Mouse (Mus musculus) layer of hippocampus, adult 2 months (tissue): ENCODE measurements around the gene Eln. TPM values are rescaled to one million over a fixed set of nuclear protein-coding genes. Genes with fewer than 3 reads are reported as not detected.
A peak's percentile ranks its signal among the peaks of the same experiment; 100 is the strongest.

ENCODE experiments used
- DNase-seq, 2 experiments: peaks; one replicate each; pipeline ENCODE4 v3.0.0; 2022; ENCODE audit warnings: low spot score in 2 of 2
- H3K27ac ChIP-seq: fragments of 200-600 bp; 2 replicates; pipeline ENCODE4 v1.8.1; 2022
- H3K4me3 ChIP-seq: fragments of 200-600 bp; 2 replicates; pipeline ENCODE4 v1.8.1; 2022; ENCODE audit warnings: mild to moderate bottlenecking
- CTCF ChIP-seq: fragments of 200-600 bp; conservative IDR thresholded peaks from 2 replicates; pipeline ENCODE4 v1.8.1; 2022; ENCODE audit warnings: antibody characterized with exemption, mild to moderate bottlenecking, moderate library complexity
- long read RNA-seq, 2 experiments: library from polyadenylated mRNA; stranded (forward); transcript quantifications; one replicate each; pipeline ENCODE4 v2.0.0; 2021; ENCODE audit warnings: borderline mapping rate in 2 of 2
- total RNA-seq, 2 experiments: library from RNA; stranded (reverse); gene quantifications; 2 replicates each; pipeline ENCODE4 v1.2.3; 2021

Eln gene
- total RNA-seq, result 10 to 100 TPM in 1 of 2 experiments, 1 to 10 TPM in 1; 9.0 to 12.0 TPM
- long read RNA-seq, experiment 1, partial matches to known transcripts, result 1 of 3 reads
- long read RNA-seq, experiment 1, other reads (novel, unspliced or antisense), result 0 of 3 reads
- long read RNA-seq, experiment 2, partial matches to known transcripts, result 1 of 5 reads
- long read RNA-seq, experiment 2, other reads (novel, unspliced or antisense), result 2 of 5 reads

DNA sequence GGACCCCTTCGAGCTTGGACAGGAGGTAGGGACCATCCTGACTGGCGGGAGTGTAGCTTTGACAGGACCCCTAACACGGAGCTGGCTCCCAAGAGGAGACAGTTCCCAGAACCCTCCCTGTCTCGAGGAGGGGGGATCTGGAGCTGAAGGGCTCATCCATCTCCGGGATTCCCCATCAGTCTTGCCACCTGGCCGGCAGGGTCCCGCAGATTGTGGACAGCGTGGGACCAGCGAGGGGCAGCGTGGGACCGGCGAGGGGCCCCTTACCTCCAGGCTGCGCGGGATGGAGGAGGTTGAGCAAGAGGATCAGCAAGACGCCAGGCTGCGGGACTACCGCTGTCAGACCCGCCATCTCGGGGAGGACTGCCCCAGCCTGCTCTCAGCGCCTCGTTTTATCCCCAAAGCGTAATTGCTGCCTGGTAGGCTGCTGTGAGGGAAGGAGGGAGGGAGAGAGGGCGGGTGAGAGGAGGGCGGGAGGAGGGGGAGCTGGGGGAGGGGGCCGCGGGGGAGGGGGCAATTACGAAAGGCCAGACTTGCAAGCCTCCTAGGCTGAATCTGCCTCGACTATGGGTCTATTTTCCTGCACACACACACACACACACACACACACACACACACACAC lies at the start of gene Eln:
Gene Eln (minus strand): TSS at position 434 of the 622 bp plus-strand sequence.
- peak within 1 kb of the TSS; percentile 85 for H3K27ac ChIP-seq
- peak in 1 of 2 experiments; percentile 22 for DNase-seq
- H3K4me3 ChIP-seq, result peak within 1 kb of the TSS; percentile 61
- no peak for TF ChIP-seq CTCF

DNA sequence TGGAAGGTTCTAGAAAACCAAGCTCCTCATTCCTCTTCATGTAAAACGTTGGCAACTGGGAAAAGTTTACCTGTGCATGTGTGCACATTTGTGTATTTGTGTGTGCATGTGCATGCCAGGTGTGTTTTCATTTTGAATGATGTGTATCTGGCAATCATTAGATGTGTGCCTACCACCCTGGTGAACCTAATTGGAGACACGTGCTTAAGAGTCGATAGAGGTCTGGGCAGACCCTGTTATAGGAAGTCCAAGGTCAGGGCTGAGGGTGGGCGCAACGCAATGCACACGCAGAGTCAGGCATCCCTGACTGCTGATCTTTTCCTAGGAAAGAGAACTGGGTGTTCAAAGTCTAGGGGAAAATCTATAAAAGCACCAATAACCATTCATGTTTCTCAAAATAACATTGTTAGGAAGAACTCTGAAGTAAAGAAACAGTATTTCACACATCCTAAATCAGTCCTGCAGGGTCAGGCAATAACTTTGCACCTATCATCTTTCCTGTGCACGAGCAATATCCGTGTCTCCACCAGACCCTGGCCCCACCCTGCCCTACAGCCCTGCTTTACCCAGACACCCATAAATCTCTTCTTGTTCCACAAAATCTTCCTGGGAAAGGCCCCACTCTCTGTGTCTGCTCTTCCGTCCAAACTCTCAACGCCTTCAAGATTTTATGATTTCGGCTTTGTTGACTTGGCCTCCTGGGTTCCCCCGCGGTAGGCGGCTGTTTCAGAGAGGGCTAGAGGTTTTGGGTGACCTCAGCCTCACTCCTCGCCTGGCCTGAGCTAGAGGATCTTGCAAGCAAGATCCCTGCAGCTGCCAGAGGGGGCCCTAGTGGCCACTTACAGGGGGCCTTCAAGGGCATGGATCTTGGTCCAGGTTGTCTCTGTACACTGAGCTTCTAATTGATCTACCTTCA lies 43.2 kb upstream of the Eln start:
- no peak for TF ChIP-seq CTCF

GRCm38 (mm10) chr5:134788237-134788636 lies 41.1 kb upstream of the Eln start:
- Histone ChIP-seq H3K27ac (no peak overlapping the region), H3K4me3 (no peak overlapping the region)
- DNase-seq, result no peak
- no peak for TF ChIP-seq CTCF

More for the DNA sequence above, 43.2 kb upstream of the Eln start:
- DNase-seq, result no peak
- Histone ChIP-seq H3K4me3 (no peak overlapping the region), H3K27ac (no peak overlapping the region)

DNA sequence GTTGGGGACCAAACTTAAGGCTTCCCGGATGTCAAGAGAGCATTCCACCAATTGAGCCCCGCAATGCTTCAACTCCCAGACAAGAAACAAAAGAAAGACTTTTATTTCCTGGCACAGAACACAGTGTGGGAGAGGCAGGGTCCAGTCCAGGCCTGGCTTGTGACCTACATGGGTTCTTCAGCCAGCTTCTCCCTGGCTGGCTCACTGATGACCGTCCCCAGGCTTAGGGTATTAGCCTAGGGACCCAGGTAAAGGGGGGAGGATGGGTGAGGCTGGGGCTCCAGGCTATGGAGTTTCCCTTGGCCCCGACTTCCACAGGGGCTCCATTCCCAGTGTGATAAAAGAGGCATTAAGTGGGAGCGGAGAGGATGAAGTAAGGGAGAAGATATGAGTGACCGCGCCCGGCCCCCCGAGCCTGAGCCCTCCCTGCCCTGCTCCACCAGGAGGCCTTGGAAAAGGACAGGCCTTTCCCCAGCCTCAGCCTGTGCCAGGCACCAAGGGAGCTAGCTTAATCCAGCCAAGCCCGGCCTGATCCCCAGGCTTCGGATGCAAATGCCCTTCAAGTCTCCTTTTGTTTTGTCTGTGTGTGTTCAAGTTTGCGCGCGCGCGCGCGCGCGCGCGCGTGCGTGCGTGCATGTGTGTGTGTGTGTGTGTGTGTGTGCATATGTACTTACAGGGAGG lies 38.7 kb upstream of the Eln start:
- no peak overlapping the region for H3K27ac ChIP-seq
- no peak for TF ChIP-seq CTCF
- no peak for DNase-seq
- H3K4me3 ChIP-seq, result no peak overlapping the region

GRCm38 (mm10) chr5:134783794-134784193 lies 36.7 kb upstream of the Eln start:
- H3K4me3 ChIP-seq, result no peak overlapping the region
- H3K27ac ChIP-seq, result no peak overlapping the region
- TF ChIP-seq CTCF, result no peak
- DNase-seq, result no peak

DNA sequence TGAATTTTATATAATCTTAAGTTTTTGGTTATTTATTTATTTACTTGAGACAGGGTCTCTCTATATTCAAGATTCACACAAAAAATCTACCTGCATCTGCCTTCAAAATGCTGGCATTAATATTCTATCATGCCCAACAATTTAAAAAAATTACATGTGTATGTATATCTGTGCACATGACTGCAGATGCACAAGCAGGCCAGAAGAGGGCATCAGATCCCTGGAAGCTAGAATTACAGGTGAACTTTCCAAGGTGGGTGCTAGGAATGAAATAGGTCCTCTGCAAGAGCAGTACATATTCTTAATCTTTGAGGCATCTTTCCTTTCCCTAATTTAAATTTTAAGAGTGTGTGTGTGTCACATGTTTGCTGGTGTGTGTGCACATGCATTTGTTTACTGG lies 33.8 kb upstream of the Eln start:
- H3K4me3 ChIP-seq, result no peak overlapping the region
- TF ChIP-seq CTCF, result peak; percentile 59
- DNase-seq, result no peak
- H3K27ac ChIP-seq, result no peak overlapping the region

- Histone ChIP-seq H3K27ac (no peak overlapping the region), H3K4me3 (no peak overlapping the region)
- no peak for DNase-seq
- no peak for TF ChIP-seq CTCF
These were observed 33.0 kb upstream of the Eln start for GRCm38 (mm10) chr5:134780146-134780545.

- H3K27ac ChIP-seq, result no peak overlapping the region
- no peak for DNase-seq
- TF ChIP-seq CTCF, result no peak
- no peak overlapping the region for H3K4me3 ChIP-seq
These were observed 29.4 kb upstream of the Eln start for GRCm38 (mm10) chr5:134776551-134776950.

DNA sequence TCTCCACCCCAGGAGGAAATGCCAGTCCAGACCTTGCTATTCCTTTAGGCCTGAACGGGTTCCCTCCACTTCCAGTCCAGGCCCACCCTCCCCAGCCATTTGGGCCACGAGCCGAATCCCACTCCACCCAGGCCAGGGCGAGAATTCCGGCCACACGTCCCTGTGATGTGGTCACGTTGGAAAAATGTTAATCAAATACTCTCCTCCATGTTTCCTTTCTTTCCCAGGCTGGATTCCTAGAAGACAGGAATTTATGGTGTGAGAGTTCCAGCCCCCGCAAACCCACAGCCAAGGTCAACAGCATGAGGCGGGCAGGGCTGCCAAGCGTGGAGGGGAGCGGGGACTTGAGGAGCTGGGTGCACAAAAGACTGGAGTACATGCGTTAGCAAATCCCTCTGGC lies 25.4 kb upstream of the Eln start:
- no peak overlapping the region for H3K27ac ChIP-seq
- DNase-seq, result no peak
- no peak overlapping the region for H3K4me3 ChIP-seq
- no peak for TF ChIP-seq CTCF

GRCm38 (mm10) chr5:134771750-134772149 lies 24.6 kb upstream of the Eln start:
- TF ChIP-seq CTCF, result no peak
- Histone ChIP-seq H3K4me3 (no peak overlapping the region), H3K27ac (no peak overlapping the region)
- no peak for DNase-seq

GRCm38 (mm10) chr5:134769181-134769580 lies 22.1 kb upstream of the Eln start:
- DNase-seq, result no peak
- no peak overlapping the region for H3K4me3 ChIP-seq
- H3K27ac ChIP-seq, result no peak overlapping the region
- no peak for TF ChIP-seq CTCF

DNA sequence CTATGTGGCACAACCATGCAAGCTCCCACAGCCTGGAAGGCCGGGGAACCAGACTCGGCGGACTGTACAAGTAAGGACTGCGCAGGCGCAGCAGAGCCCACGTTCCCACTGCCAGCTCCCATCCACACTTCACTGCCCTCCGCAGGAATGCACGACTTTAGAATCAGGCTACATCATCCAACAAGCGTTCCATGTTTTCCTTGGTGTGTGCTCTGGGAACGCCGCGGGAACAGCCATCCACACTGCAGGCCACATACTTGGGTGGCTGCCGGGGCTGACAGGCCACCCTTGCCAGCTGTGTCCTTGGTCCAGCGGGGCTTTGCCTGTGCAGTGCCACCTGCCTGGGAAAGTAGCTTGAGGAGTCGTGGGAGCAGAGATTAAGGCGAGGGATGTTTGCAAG lies 18.3 kb upstream of the Eln start:
- no peak overlapping the region for H3K27ac ChIP-seq
- no peak for TF ChIP-seq CTCF
- H3K4me3 ChIP-seq, result no peak overlapping the region
- DNase-seq, result no peak

- Histone ChIP-seq H3K27ac (no peak overlapping the region), H3K4me3 (no peak overlapping the region)
- DNase-seq, result no peak
- no peak for TF ChIP-seq CTCF
These were observed 16.2 kb upstream of the Eln start for GRCm38 (mm10) chr5:134763326-134763725.
